Mouse (Mus musculus): ENCODE measurements around the gene Mtss1l.
A peak's percentile ranks its signal among the peaks of the same experiment; 100 is the strongest.

The Mtss1l gene

DNA sequence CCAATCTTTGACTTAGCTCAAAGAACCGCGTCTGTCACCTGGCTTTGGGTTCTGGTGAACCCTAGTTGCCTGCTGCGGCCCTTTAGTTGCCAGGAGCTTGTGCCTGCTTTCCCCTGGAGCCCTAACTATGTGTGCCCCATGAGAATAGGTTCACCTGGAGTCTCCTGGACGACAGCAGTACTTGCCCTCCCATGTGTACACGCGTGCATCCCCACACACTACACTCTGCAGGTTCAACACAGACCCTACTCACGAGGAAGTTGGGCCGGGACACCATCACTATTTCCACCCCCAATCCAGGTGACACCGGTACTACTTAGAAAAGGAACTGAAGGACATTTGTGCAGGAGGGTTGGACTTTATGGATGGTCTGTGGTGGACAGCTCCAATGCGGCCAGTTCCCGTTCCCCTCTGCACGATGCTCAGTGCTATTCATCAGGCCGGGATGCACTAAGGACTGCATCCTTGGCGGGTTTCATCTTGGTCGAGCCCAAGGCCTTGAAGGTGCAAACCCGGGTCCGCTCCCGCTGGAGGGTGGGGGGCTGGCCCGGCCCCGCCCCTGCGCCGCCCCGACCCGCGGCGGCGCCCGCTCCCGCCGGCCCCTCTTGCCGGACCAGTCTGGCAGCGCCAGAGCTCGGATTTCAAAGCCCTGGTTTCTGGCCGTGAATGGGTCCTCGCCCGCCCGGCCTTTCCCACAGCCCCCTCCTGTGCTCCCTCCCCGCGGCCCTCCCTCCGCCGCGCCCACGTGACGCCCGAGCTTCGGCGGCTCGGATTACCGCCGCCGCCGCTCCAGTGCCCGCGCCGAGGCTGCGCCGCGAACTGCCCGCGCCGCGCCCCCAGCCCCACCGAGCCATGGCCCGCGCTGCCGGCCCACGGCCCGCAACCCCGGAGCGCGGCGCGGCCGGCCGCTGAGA, at the start of gene Mtss1l:
Gene Mtss1l (plus strand): TSS at position 792 of the 914 bp plus-strand sequence.
- DNase-seq (ENCODE audit: low read depth, low spot score), result peak; percentile 81

DNA sequence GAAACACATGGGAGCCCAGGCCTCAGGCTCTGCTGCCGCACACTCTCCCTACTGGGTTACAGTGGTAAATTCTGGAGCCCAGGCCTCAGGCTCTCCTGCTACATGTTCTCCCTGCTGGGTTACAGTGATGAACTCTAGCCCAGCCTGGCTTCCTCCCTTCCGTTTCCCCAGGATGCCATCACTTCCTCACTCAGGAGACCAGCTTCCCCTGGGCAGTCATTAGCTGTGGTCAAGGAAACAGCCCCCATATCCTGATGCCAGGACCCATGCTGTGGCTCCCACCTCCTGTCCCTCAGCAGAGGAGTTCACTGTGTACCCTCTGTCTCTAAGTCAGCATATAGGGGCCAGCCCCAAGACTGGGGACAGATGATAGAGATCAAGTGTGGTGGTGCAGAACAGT, 49.1 kb upstream of the Mtss1l start:
- DNase-seq (ENCODE audit: low read depth, low spot score), result no peak

GRCm38 (mm10) chr8:110673168-110673567, 48.1 kb upstream of the Mtss1l start:
- DNase-seq (ENCODE audit: low read depth, low spot score), result no peak

DNA sequence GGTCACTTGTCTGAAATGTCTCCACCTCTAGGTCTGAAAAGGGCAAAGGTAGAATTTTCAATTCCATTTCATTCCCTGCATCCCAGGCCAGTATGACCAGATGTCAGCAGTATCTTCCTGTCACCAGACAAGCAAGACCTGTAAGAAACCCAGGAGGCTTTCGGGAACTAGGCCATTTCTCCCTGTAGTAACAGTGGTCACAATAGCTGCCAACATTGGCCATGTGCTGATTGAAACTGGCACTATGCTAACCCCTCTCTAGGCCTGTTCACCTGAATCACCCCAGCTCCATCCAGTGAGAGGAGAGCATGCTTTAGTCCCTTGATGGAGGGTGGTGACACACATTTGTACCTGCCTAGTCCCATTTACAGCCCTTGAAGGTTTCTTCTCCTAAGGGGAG, 46.7 kb upstream of the Mtss1l start:
- no peak for DNase-seq (ENCODE audit: low read depth, low spot score)

GRCm38 (mm10) chr8:110676702-110677101, 44.6 kb upstream of the Mtss1l start:
- no peak for DNase-seq (ENCODE audit: low read depth, low spot score)

DNA sequence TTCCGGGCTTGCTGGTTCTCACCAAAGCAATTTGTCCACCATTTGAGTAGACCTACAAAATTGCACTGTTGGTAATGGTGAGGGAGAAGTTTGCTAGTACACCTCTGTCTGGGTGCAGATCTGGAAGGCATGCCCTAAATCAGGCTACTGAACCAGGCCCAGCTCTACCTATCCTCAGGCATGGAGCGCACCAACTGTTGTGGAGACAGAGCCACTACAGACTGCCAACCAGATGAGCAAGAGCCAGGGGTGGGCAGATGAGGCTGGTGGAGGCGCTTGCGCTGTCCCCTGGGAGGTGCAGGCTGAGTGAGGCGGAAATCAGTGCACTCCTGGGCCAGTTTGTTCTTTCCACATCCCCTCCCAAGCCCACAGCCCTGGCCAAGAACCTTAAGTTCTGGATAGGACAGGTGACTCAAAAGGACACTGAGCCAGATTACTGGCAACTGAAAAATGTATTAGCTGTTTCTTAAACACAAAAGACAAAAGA, 44.1 kb upstream of the Mtss1l start:
- DNase-seq (ENCODE audit: low read depth, low spot score), result no peak

DNA sequence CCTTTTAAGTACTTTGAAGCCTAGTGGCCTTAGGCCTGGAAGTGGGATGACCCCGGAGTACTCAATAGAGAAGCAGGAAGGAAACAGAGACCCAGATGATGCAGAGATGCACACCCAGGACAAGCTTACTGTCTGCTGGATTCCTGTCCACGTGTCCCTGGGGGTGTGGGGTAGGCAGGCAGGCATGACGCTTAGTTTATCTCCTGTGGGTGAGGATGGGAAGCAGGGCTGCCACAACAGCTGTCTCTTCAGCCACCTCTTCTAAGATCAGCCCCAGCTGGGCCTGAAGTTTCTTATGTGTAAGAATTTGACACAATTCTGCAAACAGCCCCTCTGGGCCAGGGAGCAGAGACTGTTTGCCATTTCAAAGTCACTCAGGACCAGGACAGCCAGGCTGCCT, 42.3 kb upstream of the Mtss1l start:
- DNase-seq (ENCODE audit: low read depth, low spot score), result no peak

- no peak for DNase-seq (ENCODE audit: low read depth, low spot score)
Measured at GRCm38 (mm10) chr8:110687726-110688125, 33.5 kb upstream of the Mtss1l start.

DNA sequence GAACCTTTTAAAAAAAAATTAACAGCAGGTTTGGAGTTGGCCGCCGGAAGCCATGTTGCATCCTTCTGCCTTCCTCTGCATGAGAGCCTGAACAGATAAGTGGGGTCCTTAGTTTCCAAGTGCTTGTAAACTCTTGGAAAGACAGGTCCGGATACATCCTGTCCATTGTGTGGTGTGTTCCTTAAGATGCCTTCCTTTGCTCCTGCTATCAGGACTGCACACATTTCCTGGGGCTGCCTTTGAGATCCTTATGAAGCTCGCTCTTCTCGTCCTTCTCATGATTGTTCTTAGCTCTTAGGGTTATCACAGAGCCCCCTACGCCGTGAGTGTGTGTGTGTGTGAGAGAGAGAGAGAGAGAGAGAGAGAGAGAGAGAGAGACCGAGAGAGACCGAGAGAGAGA, 31.3 kb upstream of the Mtss1l start:
- no peak for DNase-seq (ENCODE audit: low read depth, low spot score)

GRCm38 (mm10) chr8:110694226-110694625, 27.1 kb upstream of the Mtss1l start:
- DNase-seq (ENCODE audit: low read depth, low spot score), result no peak

DNA sequence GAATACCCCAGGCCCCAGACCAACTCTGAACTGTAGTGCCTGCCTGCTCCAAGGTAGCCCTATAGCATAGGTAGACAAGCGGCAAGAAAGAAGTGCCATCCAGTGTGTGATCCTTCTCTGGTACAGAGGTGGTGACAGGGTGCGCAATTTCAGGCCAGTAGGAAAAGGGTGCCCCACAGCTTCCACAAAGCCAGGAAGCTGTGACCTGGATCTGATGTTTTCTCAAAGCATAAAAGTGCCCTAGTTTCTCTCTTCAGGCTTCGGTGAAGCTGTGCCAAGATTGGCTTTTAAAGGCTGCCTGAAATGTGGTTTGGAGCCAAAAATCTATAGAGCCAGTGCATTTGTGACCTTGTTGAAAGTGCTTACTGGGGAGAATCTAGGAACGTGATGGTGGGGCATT, 26.4 kb upstream of the Mtss1l start:
- DNase-seq (ENCODE audit: low read depth, low spot score), result no peak

DNA sequence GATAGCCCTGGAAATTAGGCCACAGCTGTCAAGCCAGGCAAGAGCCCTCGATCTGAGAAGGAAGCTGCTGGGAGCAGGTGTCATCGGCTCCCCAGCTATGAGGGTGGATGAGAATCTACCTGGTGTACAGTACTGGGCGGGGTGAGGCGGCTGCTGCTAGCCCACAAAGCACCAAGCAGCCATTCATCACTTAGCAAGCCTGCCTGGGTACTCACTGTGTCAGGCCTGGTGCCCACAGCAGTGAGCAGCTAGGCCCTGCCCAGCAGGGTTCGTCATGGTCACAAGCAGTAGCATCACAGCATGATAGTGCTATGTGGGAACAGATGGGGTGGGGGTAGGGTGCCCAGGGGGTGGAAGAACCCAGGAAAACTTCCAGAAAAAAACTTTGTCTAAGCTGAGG, 25.8 kb upstream of the Mtss1l start:
- DNase-seq (ENCODE audit: low read depth, low spot score), result no peak

- DNase-seq (ENCODE audit: low read depth, low spot score), result no peak
Measured at GRCm38 (mm10) chr8:110696051-110696450, 25.2 kb upstream of the Mtss1l start.

DNA sequence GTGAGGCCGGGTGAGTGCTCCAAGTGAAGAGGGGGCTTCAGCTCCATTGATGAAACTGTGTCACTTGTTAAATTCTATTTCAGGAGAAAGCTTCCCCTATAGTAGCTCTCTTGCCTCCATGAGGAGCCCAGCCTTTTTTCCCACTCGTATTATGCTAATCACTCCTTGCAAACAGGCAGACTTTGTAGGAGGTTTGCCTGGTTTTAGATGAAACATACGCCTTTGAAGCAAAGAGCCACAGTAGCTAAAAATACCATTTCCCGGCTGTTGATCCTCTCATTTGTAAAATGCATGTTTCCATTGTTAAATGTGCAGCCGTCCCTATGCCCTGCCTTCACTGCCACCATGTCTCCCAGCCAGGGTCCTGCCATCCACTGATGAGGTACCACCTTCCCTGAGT, 23.7 kb upstream of the Mtss1l start:
- no peak for DNase-seq (ENCODE audit: low read depth, low spot score)

GRCm38 (mm10) chr8:110698098-110698497, 23.2 kb upstream of the Mtss1l start:
- DNase-seq (ENCODE audit: low read depth, low spot score), result no peak

GRCm38 (mm10) chr8:110699501-110699900, 21.8 kb upstream of the Mtss1l start:
- DNase-seq (ENCODE audit: low read depth, low spot score), result no peak

DNA sequence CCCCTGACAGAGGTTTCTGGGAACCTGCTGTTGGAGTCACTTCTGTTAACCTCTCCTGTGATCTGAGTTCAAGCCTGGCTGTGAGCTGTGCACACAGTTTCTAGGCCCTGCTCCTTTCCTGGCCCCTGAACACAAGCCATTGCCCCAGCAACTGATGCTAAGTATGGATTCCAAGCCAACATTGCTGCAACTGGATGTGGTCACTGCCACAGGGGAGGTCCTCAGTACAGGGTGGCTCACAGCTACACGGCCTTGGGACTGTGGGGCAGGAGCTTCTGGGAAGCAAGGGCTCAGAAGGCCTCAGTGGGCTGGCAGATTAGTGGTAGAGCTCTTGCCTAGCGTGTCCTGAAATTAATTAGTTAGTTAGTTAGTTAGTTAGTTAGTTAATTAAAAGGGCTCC, 20.7 kb upstream of the Mtss1l start:
- no peak for DNase-seq (ENCODE audit: low read depth, low spot score)

GRCm38 (mm10) chr8:110702636-110703459, 18.4 kb upstream of the Mtss1l start:
- no peak for DNase-seq (ENCODE audit: low read depth, low spot score)

GRCm38 (mm10) chr8:110703460-110704061, 17.7 kb upstream of the Mtss1l start:
- DNase-seq (ENCODE audit: low read depth, low spot score), result no peak

GRCm38 (mm10) chr8:110704103-110704502, 17.2 kb upstream of the Mtss1l start:
- DNase-seq (ENCODE audit: low read depth, low spot score), result no peak

DNA sequence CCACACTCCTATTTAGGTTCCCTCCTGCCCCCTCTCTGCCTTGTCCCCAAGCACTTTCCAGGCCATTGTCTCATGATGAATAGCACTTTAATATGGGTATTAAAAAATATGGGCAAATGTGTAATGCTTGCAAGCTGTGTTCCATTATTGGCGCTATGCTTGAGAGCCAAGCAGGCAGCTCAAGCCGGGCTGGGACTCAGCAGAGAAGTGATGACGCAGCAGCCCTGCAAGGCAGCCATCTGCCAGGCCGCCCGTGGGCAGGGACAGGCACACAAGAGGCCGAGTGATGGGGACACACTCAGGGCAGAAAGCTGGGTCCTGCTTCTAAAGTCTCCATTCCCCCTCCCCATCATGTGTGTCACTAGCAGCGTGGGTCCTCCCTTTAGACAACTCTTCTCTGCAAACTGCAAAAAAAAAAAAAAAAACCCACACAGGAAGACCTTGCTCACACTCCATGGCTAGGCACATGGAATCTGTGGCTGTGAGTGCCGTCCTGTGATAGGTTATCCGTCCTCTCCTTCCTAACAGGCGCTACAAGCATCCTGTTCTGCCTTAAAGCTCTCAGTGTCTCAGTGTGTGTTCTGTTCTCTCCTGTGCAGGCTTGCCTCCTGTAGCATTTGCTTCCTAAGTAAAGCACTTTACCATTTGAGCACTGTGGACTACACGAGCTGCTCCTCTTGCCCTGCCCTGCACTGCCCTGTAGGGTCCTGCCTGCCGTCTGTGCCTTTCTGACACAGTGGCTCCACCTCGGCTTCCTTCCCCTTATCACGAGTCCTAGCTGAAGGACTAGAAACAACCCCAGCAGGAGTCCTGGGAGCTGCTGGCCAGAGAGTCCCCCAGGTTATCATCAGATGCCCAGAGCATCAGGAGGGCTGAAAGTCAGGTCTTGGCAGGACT, 15.6 kb upstream of the Mtss1l start:
- DNase-seq (ENCODE audit: low read depth, low spot score), result no peak
